In genomic region chr12:85771356-85771755, GRCm38 (mm10) we compare ENCODE assay signal across 15 mouse cellular contexts. TPM values are rescaled to one million over a fixed set of nuclear protein-coding genes. Genes with fewer than 3 reads are reported as not detected.
DNase-seq lines count a peak whose midpoint lies in the region; ATAC-seq lines count a peak whose summit lies in the region.
"Had no signal": no experiment of that assay in that cellular context is flagged by ENCODE, and none has a peak within 500 bp of the region (broad histone marks: within the 10 kb centered on the region; RNA-seq: fewer than 3 reads in every experiment).

No protein-coding gene starts in this region.

- H3K4me2 ChIP-seq in kidney, embryonic 15.5 days: no peak overlapping the region
- no peak overlapping the region for H3K4me2 ChIP-seq in midbrain, embryonic 11.5 days
- H3K4me2 ChIP-seq: limb, embryonic 15.5 days had no signal

- H3K4me3 ChIP-seq in kidney, embryonic 15.5 days (replicated peaks): no peak overlapping the region
- no peak overlapping the region for H3K4me3 ChIP-seq in midbrain, embryonic 11.5 days (ENCODE audit: low read depth, low read length)
- H3K4me3 ChIP-seq: limb, embryonic 15.5 days had no signal

- no peaks in the 10 kb centered on the region for H3K27me3 ChIP-seq in kidney, embryonic 15.5 days
- no peaks in the 10 kb centered on the region for H3K27me3 ChIP-seq in midbrain, embryonic 11.5 days (ENCODE audit: control insufficient read depth, insufficient read depth, low read length)
- H3K27me3 ChIP-seq: limb, embryonic 15.5 days had no signal

- 46% methylated on average over 3 of the region's 3 CpGs for WGBS in kidney, embryonic 15.5 days
- 79% methylated on average over 3 of the region's 3 CpGs for WGBS in midbrain, embryonic 11.5 days

- H3K36me3 ChIP-seq in kidney, embryonic 15.5 days: no peaks in the 10 kb centered on the region
- H3K36me3 ChIP-seq in midbrain, embryonic 11.5 days (ENCODE audit: control insufficient read depth, insufficient read depth, low read length): no peaks in the 10 kb centered on the region
- H3K36me3 ChIP-seq: limb, embryonic 15.5 days had no signal

- no peak overlapping the region for H3K9ac ChIP-seq in kidney, embryonic 15.5 days
- no peak overlapping the region for H3K9ac ChIP-seq in midbrain, embryonic 11.5 days (ENCODE audit: low read length)
- H3K9ac ChIP-seq: limb, embryonic 15.5 days had no signal

- no peak overlapping the region for H3K27ac ChIP-seq in kidney, embryonic 15.5 days
- no peak overlapping the region for H3K27ac ChIP-seq in midbrain, embryonic 11.5 days (ENCODE audit: low read depth, low read length)
- H3K27ac ChIP-seq: limb, embryonic 15.5 days; macrophage; stomach, postnatal 0 days had no signal

- H3K9me3 ChIP-seq in kidney, embryonic 15.5 days (replicated peaks): peaks cover 7% of the 10 kb centered on the region
- H3K9me3 ChIP-seq in midbrain, embryonic 11.5 days (ENCODE audit: control insufficient read depth, low read length): no peaks in the 10 kb centered on the region
- H3K9me3 ChIP-seq: limb, embryonic 15.5 days had no signal

- intact Hi-C loops in heart, postnatal 10 days (cut with DNase I): no loop called here

- no peak for ATAC-seq in kidney, embryonic 15.5 days (replicated peaks; ENCODE audit: low FRiP score)
- no peak for ATAC-seq in midbrain, embryonic 11.5 days (ENCODE audit: low FRiP score)
- ATAC-seq: midbrain, embryonic 16.5 days had no signal

- H3K4me1 ChIP-seq in kidney, embryonic 15.5 days: no peaks in the 10 kb centered on the region
- no peaks in the 10 kb centered on the region for H3K4me1 ChIP-seq in midbrain, embryonic 11.5 days (ENCODE audit: control insufficient read depth, insufficient read depth, low read length)
- H3K4me1 ChIP-seq: limb, embryonic 15.5 days had no signal

- DNase-seq in kidney, adult 9 months: peak; percentile 22
- peak; percentile 14 for DNase-seq in fibroblast of lung, adult 2 months (ENCODE audit: low read depth)
- DNase-seq in heart, postnatal 10 days: peak; percentile 67 to 68
- DNase-seq in lung, postnatal 36 days: peak; percentile 62
- DNase-seq in right cerebral cortex, postnatal 4 days: no peak
- no peak for DNase-seq in midbrain, embryonic 11.5 days (ENCODE audit: low spot score, missing footprints)
- DNase-seq in spleen, postnatal 4 days (ENCODE audit: low spot score in 2 of 2): no peak
- DNase-seq: right cerebral cortex, postnatal 25 days; thymus, postnatal 4 days had no signal

RNA-seq across cellular contexts. Expression of gene Flvcr2, which starts 25.0 kb away (rescaled TPM):
- 4.2 and 4.4 TPM in 2 replicates for polyA plus RNA-seq in kidney, embryonic 15.5 days (2015; fragmentation: Nextera tagmentation; extraction: Ambion mirVana)
- 1 to 10 TPM; 3.3 to 3.8 TPM for total RNA-seq in heart, postnatal 10 days (2021)
- 1.3 and 1.7 TPM in 2 replicates for polyA plus RNA-seq in midbrain, embryonic 11.5 days (2014; fragmentation: Nextera tagmentation; extraction: Ambion mirVana)
- total RNA-seq: neutrophil, adult 5-6 weeks had no signal

RNA-seq across cellular contexts. Expression of gene Erg28, which starts 53.0 kb away (rescaled TPM):
- 116 and 117 TPM in 2 replicates for polyA plus RNA-seq in kidney, embryonic 15.5 days (2015; fragmentation: Nextera tagmentation; extraction: Ambion mirVana)
- total RNA-seq in heart, postnatal 10 days (2021): 10 to 100 TPM; 11.1 to 11.9 TPM
- polyA plus RNA-seq in midbrain, embryonic 11.5 days (2014; fragmentation: Nextera tagmentation; extraction: Ambion mirVana): 105 and 113 TPM in 2 replicates

RNA-seq across cellular contexts. Expression of gene Ttll5, which starts 53.1 kb away (rescaled TPM):
- 13.0 and 13.2 TPM in 2 replicates for polyA plus RNA-seq in kidney, embryonic 15.5 days (2015; fragmentation: Nextera tagmentation; extraction: Ambion mirVana)
- 10 to 100 TPM; 14.2 to 15.3 TPM for total RNA-seq in heart, postnatal 10 days (2021)
- 15.7 and 18.7 TPM in 2 replicates for polyA plus RNA-seq in midbrain, embryonic 11.5 days (2014; fragmentation: Nextera tagmentation; extraction: Ambion mirVana)

Comparison
In these comparisons a context has a peak if more than half of its experiments do, and no peak if none do; other contexts are left out.
1. DNase-seq: peak in kidney, adult 9 months (single experiment), fibroblast of lung, adult 2 months (single experiment), heart, postnatal 10 days (2 of 2) and lung, postnatal 36 days (single experiment); none in right cerebral cortex, postnatal 4 days (single experiment), midbrain, embryonic 11.5 days (single experiment) and spleen, postnatal 4 days (0 of 2).